Mouse (Mus musculus) B cell, adult 62 days (primary cell): ENCODE results near the gene Gm10772. TPM values are rescaled to one million over a fixed set of nuclear protein-coding genes. Genes with fewer than 3 reads are reported as not detected.

Experiments used
- total RNA-seq: library from RNA; stranded (reverse); gene quantifications from 4 replicates; pipeline ENCODE4 v1.2.4, GENCODE M21; 2023

Gene Gm10772
- not detected in 4 replicates for total RNA-seq

GRCm38 (mm10) chr13:66227473-66227872, at the start of gene Gm10772:
Gm10772 (minus strand) TSS chr13:66227573.

Other genes starting within 250 kb of the Gm10772 start
- gene Gm10324, start 108.0 kb downstream of the Gm10772 start, total RNA-seq: not detected in 4 replicates
- gene 2410141K09Rik, start 213.5 kb upstream of the Gm10772 start, total RNA-seq: not detected in 4 replicates